Mouse (Mus musculus) thymus, postnatal 14 days (tissue): ENCODE data around the gene Gm5431.
"Not testable (repeated sequence)": the region's sequence is repeated elsewhere in the genome, so short reads cannot be mapped to it uniquely, and the experiment has no call there.

ENCODE experiments used
- DNase-seq: peaks from one replicate; pipeline ENCODE4 v3.0.0; 2021

Gm5431 gene

GRCm38 (mm10) chr11:48902021-48902420 is at the start of gene Gm5431:
Gm5431 (minus strand) TSS chr11:48902214.
- DNase-seq: no peak

DNA sequence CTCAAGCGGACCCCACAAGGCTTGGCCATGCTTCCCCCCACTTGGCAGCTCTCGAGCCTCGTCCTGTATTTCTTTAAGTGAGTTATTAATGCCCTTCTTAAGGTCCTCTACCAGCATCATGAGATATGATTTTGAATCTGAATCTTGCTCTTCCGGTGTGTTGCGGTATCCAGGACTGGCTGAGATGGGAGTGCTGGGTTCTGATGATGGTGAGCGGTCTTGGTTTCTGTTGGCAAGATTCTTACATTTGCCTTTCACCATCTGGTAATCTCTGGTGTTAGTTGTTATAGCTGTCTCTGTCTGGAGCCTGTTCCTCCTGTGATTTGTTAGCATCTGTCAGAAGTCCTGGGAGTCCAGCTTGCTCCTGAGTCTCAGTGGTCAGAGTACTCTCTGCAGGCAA is 44.1 kb upstream of the Gm5431 start, which contains the start of gene Psme2b:
Gene Psme2b (minus strand): TSS at position 101 of the 400 bp plus-strand sequence.
- not testable (repeated sequence) for DNase-seq

DNA sequence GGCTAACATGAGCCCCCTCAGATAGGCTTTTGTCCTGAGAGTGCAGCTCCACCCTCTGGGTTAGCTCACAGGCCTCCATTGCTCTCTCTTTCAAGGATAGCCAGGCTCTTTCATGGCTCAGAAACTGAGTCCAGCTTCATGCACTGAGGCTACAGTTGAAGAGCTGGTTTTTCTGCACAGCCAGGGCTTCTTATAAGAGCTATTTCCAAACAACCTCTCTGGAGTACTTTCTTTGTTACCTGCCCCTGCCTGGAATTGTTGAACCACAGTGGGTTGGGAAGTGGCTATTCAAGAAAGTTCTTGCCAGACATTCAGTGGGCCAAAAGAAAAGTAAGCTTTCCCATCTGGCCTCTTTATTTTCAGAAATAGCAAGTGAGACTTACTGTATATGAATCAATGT is 37.3 kb upstream of the Gm5431 start:
- DNase-seq: not testable (repeated sequence)

GRCm38 (mm10) chr11:48935291-48935690 is 33.3 kb upstream of the Gm5431 start:
- not testable (repeated sequence) for DNase-seq

DNA sequence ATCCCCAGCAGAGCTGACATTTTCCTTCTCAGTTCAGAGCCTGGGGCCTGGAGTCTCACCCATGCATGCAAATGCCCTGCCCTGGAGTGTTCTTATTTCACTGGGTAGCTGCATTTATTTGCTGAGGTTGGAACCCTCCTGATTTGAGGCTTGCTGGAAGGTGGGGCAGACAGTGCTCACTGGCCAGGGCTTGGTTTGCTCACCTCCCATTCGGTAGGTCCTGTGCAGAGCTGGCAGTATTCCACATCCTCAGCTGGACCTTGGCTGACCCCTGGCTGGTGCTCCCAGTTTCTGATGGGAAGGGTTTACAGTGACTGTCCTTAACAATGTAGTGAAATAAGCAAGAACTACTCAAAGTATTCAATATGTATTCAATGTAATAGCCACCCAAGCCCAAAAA is 31.9 kb upstream of the Gm5431 start:
- not testable (repeated sequence) for DNase-seq

GRCm38 (mm10) chr11:48933422-48933821 is 31.4 kb upstream of the Gm5431 start:
- not testable (repeated sequence) for DNase-seq

DNA sequence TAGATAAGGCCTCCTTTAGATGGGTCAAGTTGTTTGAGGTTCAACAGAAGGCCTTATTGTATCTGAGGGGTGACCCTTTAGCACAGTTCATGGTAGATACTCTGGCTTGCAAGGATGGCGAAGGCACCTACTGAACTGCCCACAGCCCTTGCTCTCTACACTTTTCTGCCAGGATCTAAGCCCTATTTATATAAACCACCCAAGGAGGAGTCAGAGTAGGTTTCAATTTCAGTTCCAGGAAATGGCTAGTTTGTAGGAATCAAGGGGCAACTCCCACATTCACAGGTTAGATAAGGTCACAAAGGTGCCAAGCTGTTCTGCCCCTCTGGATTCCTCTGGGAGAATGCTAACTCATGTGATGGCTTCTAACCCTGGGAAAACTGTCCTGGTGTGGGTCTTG is 26.1 kb upstream of the Gm5431 start:
- not testable (repeated sequence) for DNase-seq

- DNase-seq: not testable (repeated sequence)
Observed at GRCm38 (mm10) chr11:48926437-48926836, 24.4 kb upstream of the Gm5431 start.

DNA sequence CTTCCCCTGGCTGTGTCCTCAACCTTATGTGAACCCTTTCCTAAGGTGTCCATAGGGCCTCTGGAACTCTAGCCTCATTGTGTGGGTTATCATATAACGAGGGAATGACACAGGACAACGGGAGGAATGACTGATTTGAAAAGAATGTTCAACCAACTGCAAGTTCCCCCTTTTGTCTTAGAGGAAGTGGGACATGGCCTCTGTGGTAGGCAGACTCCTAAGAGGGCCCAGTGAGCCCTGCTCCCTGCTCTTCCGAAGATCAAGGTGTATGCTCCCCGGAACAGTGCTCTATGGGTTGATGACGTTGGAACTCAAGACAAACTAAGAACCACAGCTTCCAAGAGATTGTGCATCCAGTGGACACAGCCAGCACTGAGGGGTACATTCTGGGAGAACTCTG is 21.8 kb upstream of the Gm5431 start:
- DNase-seq: not testable (repeated sequence)

- DNase-seq: no peak
Observed at GRCm38 (mm10) chr11:48918380-48918779, 16.4 kb upstream of the Gm5431 start.

DNA sequence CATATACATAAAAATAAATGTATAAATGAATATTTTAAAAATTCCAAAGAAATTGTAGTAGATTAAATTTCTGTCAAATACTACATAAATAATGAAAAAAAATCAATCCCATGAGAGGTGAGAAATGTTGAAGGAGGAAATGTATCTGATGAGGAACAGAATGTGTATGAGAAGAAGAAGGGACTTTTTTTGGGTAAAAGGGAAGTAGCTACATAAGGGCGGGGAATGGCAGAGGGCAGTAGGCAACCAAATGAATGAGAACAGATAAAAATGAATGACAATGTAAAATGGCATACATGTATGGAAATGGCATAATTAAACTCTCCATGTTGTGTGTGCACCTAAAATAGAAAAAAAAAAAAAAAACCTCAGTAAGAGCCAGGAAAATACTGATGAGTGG is 11.6 kb upstream of the Gm5431 start:
- no peak for DNase-seq

GRCm38 (mm10) chr11:48908459-48908858 is 6.4 kb upstream of the Gm5431 start:
- DNase-seq: no peak

DNA sequence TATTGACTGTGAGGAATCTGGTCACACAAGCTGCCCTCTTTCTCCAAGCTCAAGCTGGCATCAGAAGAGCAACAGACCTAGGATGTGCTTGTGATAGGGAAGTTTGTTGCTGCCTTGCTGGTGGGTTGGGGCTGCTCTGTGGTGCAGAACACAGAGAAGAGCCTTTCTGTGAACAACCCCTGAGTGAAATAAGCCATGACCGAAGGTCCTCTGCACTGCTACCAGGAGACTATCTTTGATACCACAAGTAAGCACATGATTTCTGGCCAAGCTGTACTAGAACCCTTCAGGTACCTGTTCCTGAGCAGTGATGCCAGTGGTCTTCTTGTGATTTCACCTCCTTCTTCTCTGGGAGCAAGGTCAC is 465 bp downstream of the Gm5431 start:
- not testable (repeated sequence) for DNase-seq

GRCm38 (mm10) chr11:48900654-48901566 is 1.1 kb downstream of the Gm5431 start:
- DNase-seq: not testable (repeated sequence)

- DNase-seq: no peak
Observed at GRCm38 (mm10) chr11:48898812-48899431, 3.1 kb downstream of the Gm5431 start.

- DNase-seq: no peak
Observed at GRCm38 (mm10) chr11:48876680-48877079, 25.3 kb downstream of the Gm5431 start.

GRCm38 (mm10) chr11:48875343-48875837 is 26.6 kb downstream of the Gm5431 start:
- DNase-seq: not testable (repeated sequence)

GRCm38 (mm10) chr11:48874465-48874864 is 27.5 kb downstream of the Gm5431 start:
- peak; percentile 76 for DNase-seq

- no peak for DNase-seq
Observed at GRCm38 (mm10) chr11:48873591-48874290, 28.3 kb downstream of the Gm5431 start.

DNA sequence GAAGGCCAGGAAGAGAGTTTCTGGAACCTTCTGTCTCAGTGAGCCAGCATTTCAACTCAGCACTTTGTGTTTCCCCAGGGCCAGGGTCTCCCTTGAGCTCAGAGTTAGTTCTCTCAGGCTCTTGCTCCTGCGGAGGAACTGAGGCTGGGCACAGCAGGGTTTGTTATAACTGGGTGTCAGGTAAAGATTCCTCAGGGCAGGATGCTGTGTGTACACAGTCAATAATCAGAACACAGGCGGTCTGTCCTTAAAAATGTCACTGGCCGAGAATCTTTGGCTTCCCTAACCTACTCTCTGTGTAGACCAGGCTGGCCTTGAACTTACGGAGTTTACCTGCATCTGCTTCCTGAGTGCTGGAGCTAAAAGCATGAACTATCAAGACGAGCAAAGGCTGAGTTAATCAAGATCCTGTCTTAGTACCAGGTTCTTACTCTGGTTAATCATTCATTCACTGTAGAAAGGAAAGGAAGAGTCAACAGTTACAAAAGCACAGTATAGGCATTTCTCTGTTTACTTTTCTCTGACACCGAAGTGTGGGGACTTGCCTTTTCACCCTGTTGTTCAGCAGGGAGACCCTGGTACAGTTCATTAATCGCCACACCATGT is 29.2 kb downstream of the Gm5431 start:
- DNase-seq: peak; percentile 19

GRCm38 (mm10) chr11:48871817-48872541 is 30.0 kb downstream of the Gm5431 start:
- peak; percentile 57 for DNase-seq

- DNase-seq: peak; percentile 80
Observed at GRCm38 (mm10) chr11:48871201-48871772, 30.7 kb downstream of the Gm5431 start, which contains the start of gene Irgm1. Irgm1 (minus strand) TSS chr11:48871683.
